17 mouse cellular contexts compared by ENCODE assay signal in genomic region chr3:84686799-84687487, GRCm38 (mm10). TPM values are rescaled to one million over a fixed set of nuclear protein-coding genes. Genes with fewer than 3 reads are reported as not detected.
DNase-seq lines count a peak whose midpoint lies in the region; ATAC-seq and TF ChIP-seq lines count a peak whose summit lies in the region.
"Had no signal": no experiment of that assay in that cellular context is flagged by ENCODE, and none has a peak within 500 bp of the region (broad histone marks: within the 10 kb centered on the region; RNA-seq: fewer than 3 reads in every experiment).

No protein-coding gene starts in this region.

- no peak for DNase-seq in hindbrain, embryonic 10.5 days (ENCODE audit: low spot score)
- DNase-seq in midbrain, postnatal 0 days (ENCODE audit: low spot score) = no peak
- peak; percentile 57 for DNase-seq in naive thymus-derived CD4-positive, alpha-beta T cell, adult 2 months (ENCODE audit: low read depth)
- no peak for DNase-seq in layer of hippocampus, adult 8-10 months (ENCODE audit: low spot score in 2 of 2)
- DNase-seq in liver, embryonic 11.5 days (ENCODE audit: low spot score) = no peak
- DNase-seq: cerebellum, adult 8-10 months; embryo, embryonic 11 days; heart, postnatal 10 days; kidney, postnatal 36 days; lung, postnatal 36 days; thymus, postnatal 14 days had no signal

- H3K9me3 ChIP-seq in hindbrain, embryonic 16.5 days (ENCODE audit: control insufficient read depth, low read length) = no peaks in the 10 kb centered on the region
- H3K9me3 ChIP-seq in hindbrain, embryonic 10.5 days = no peaks in the 10 kb centered on the region
- H3K9me3 ChIP-seq in midbrain, embryonic 15.5 days = no peaks in the 10 kb centered on the region
- H3K9me3 ChIP-seq in midbrain, postnatal 0 days (ENCODE audit: low read length) = no peaks in the 10 kb centered on the region
- H3K9me3 ChIP-seq in liver, embryonic 11.5 days (ENCODE audit: control insufficient read depth, low read length) = no peaks in the 10 kb centered on the region
- H3K9me3 ChIP-seq: intestine, embryonic 15.5 days had no signal

- peak; percentile 24; the same call in 1 of the 2 replicates for ATAC-seq in hindbrain, embryonic 16.5 days
- no peak; the same call in 1 of the 2 replicates for ATAC-seq in midbrain, embryonic 15.5 days (replicated peaks)
- ATAC-seq in midbrain, postnatal 0 days (ENCODE audit: low FRiP score) = no peak
- ATAC-seq in common myeloid progenitor, adult 5-6 weeks (replicated peaks; ENCODE audit: low read depth, poor library complexity, severe bottlenecking) = peak; percentile 61
- ATAC-seq in liver, embryonic 11.5 days (replicated peaks; ENCODE audit: low FRiP score) = no peak
- ATAC-seq: intestine, embryonic 15.5 days; Patski had no signal

- H3K27ac ChIP-seq in hindbrain, embryonic 16.5 days (ENCODE audit: low read depth, low read length) = no peak overlapping the region
- H3K27ac ChIP-seq in hindbrain, embryonic 10.5 days = no peak overlapping the region
- H3K27ac ChIP-seq in midbrain, embryonic 15.5 days = 0 out of 2 replicates have a peak overlapping the region, but pooled peaks have one; percentile 29
- no peak overlapping the region for H3K27ac ChIP-seq in midbrain, postnatal 0 days (ENCODE audit: low read depth, low read length)
- H3K27ac ChIP-seq in liver, embryonic 11.5 days (ENCODE audit: low read depth, low read length) = no peak overlapping the region
- H3K27ac ChIP-seq: intestine, embryonic 15.5 days; liver, embryonic 14.5 days had no signal

- no peak overlapping the region for H3K4me2 ChIP-seq in hindbrain, embryonic 16.5 days (ENCODE audit: low read length)
- H3K4me2 ChIP-seq in midbrain, embryonic 15.5 days = no peak overlapping the region
- H3K4me2 ChIP-seq in midbrain, postnatal 0 days (ENCODE audit: low read depth, low read length, poor library complexity, severe bottlenecking) = no peak overlapping the region
- no peak overlapping the region for H3K4me2 ChIP-seq in liver, embryonic 11.5 days
- H3K4me2 ChIP-seq: intestine, embryonic 15.5 days had no signal

- H3K4me3 ChIP-seq in hindbrain, embryonic 16.5 days (ENCODE audit: low read length) = no peak overlapping the region
- no peak overlapping the region for H3K4me3 ChIP-seq in hindbrain, embryonic 10.5 days
- no peak overlapping the region for H3K4me3 ChIP-seq in midbrain, embryonic 15.5 days
- no peak overlapping the region for H3K4me3 ChIP-seq in midbrain, postnatal 0 days (ENCODE audit: low read depth, low read length)
- no peak overlapping the region for H3K4me3 ChIP-seq in liver, embryonic 11.5 days (ENCODE audit: low read depth, low read length)
- H3K4me3 ChIP-seq: intestine, embryonic 15.5 days had no signal

- no peaks in the 10 kb centered on the region for H3K36me3 ChIP-seq in hindbrain, embryonic 16.5 days (ENCODE audit: control insufficient read depth, insufficient read depth, low read length)
- H3K36me3 ChIP-seq in hindbrain, embryonic 10.5 days = no peaks in the 10 kb centered on the region
- H3K36me3 ChIP-seq in midbrain, embryonic 15.5 days (replicated peaks) = no peaks in the 10 kb centered on the region
- no peaks in the 10 kb centered on the region for H3K36me3 ChIP-seq in midbrain, postnatal 0 days (ENCODE audit: insufficient read depth, low read length)
- no peaks in the 10 kb centered on the region for H3K36me3 ChIP-seq in liver, embryonic 11.5 days (ENCODE audit: control insufficient read depth, insufficient read depth, low read length)
- H3K36me3 ChIP-seq: intestine, embryonic 15.5 days had no signal

- H3K9ac ChIP-seq in hindbrain, embryonic 16.5 days (ENCODE audit: low read depth, low read length) = no peak overlapping the region
- H3K9ac ChIP-seq in midbrain, embryonic 15.5 days = no peak overlapping the region
- no peak overlapping the region for H3K9ac ChIP-seq in midbrain, postnatal 0 days (replicated peaks; ENCODE audit: low read length, poor library complexity, severe bottlenecking)
- H3K9ac ChIP-seq in liver, embryonic 11.5 days (ENCODE audit: low read depth, low read length) = no peak overlapping the region
- H3K9ac ChIP-seq: intestine, embryonic 15.5 days; liver, embryonic 14.5 days had no signal

- no peak for TF ChIP-seq CTCF in midbrain, postnatal 0 days (IDR thresholded peaks at IDR 0.05)

- WGBS in hindbrain, embryonic 16.5 days = 68% methylated on average over 7 of the region's 7 CpGs
- 77% methylated on average over 7 of the region's 7 CpGs for WGBS in hindbrain, embryonic 10.5 days
- WGBS in midbrain, embryonic 15.5 days = 65% methylated on average over 7 of the region's 7 CpGs
- 65% methylated on average over 7 of the region's 7 CpGs for WGBS in midbrain, postnatal 0 days
- 63% methylated on average over 7 of the region's 7 CpGs for WGBS in liver, embryonic 11.5 days

- no peaks in the 10 kb centered on the region for H3K27me3 ChIP-seq in hindbrain, embryonic 16.5 days (replicated peaks; ENCODE audit: control insufficient read depth, insufficient read depth, low read length)
- H3K27me3 ChIP-seq in hindbrain, embryonic 10.5 days (ENCODE audit: insufficient read depth, poor library complexity, severe bottlenecking) = 0 out of 2 replicates have a peak, but pooled peaks cover 4% of the 10 kb centered on the region
- no peaks in the 10 kb centered on the region for H3K27me3 ChIP-seq in midbrain, embryonic 15.5 days (replicated peaks)
- H3K27me3 ChIP-seq in midbrain, postnatal 0 days (ENCODE audit: insufficient read depth, low read length) = 0 out of 2 replicates have a peak, but pooled peaks cover 2% of the 10 kb centered on the region
- H3K27me3 ChIP-seq in liver, embryonic 11.5 days (replicated peaks; ENCODE audit: control insufficient read depth, insufficient read depth, low read length) = no peaks in the 10 kb centered on the region; the same call in 1 of the 2 replicates
- H3K27me3 ChIP-seq: intestine, embryonic 15.5 days; Patski had no signal

- no peaks in the 10 kb centered on the region; the same call in 1 of the 2 replicates for H3K4me1 ChIP-seq in hindbrain, embryonic 16.5 days (ENCODE audit: control insufficient read depth, insufficient read depth, low read depth, low read length)
- peaks cover 23% of the 10 kb centered on the region for H3K4me1 ChIP-seq in hindbrain, embryonic 10.5 days (replicated peaks)
- peaks cover 4% of the 10 kb centered on the region; the same call in 1 of the 2 replicates for H3K4me1 ChIP-seq in midbrain, embryonic 15.5 days
- H3K4me1 ChIP-seq in midbrain, postnatal 0 days (ENCODE audit: insufficient read depth, low read length) = no peaks in the 10 kb centered on the region
- no peaks in the 10 kb centered on the region for H3K4me1 ChIP-seq in liver, embryonic 11.5 days (replicated peaks; ENCODE audit: control insufficient read depth, insufficient read depth, low read length)
- H3K4me1 ChIP-seq: intestine, embryonic 15.5 days had no signal

RNA-seq across cellular contexts. Expression of gene Tmem154, which starts 21.0 kb away (rescaled TPM):
- polyA plus RNA-seq in hindbrain, embryonic 16.5 days (2015; fragmentation: Nextera tagmentation; extraction: Ambion mirVana) = 1.2 and 1.5 TPM in 2 replicates
- polyA plus RNA-seq in hindbrain, embryonic 10.5 days (2016; fragmentation: Nextera tagmentation; extraction: Ambion mirVana) = 0.24 and 0.38 TPM in 2 replicates
- polyA plus RNA-seq in midbrain, embryonic 15.5 days (2015; fragmentation: Nextera tagmentation; extraction: Ambion mirVana) = 1.2 and 1.7 TPM in 2 replicates
- total RNA-seq in midbrain, postnatal 0 days (2014; rRNA removed) = 0.42 TPM in 1 of 2 replicates, not detected in the other
- 0.86 and 2.0 TPM in 2 replicates for polyA plus RNA-seq in midbrain, postnatal 0 days (2015; fragmentation: Nextera tagmentation; extraction: Ambion mirVana)
- total RNA-seq in common myeloid progenitor, adult 5-6 weeks (2017) = 2.4 and 3.2 TPM in 2 replicates
- total RNA-seq in layer of hippocampus, adult 8-10 months (2022) = 1 to 10 TPM in 2 of 4 experiments, under 1 TPM in 2; 0.49 to 2.8 (median 0.92) TPM
- 0.60 and 0.89 TPM in 2 replicates for polyA plus RNA-seq in liver, embryonic 11.5 days (2014; fragmentation: Nextera tagmentation; extraction: Ambion mirVana)

Comparison
In these comparisons a context has a peak if more than half of its experiments do, and no peak if none do; other contexts are left out.
1. ATAC-seq: peak in hindbrain, embryonic 16.5 days (single experiment) and common myeloid progenitor, adult 5-6 weeks (single experiment); none in midbrain, embryonic 15.5 days (single experiment), midbrain, postnatal 0 days (single experiment) and liver, embryonic 11.5 days (single experiment).